Mouse (Mus musculus): ENCODE data around the gene Nif3l1.

Gene Nif3l1

GRCm38 (mm10) chr1:58445143-58445722, at the start of gene Nif3l1, which contains the start of gene Ppil3:
TSS of gene Nif3l1 (plus strand) at chr1:58445151.
TSS of gene Ppil3 (minus strand) at chr1:58445486.
- DNase-seq (ENCODE audit: low spot score in 2 of 2), result peak; percentile 76 to 84

- no peak for DNase-seq (ENCODE audit: low spot score in 2 of 2)
Measured at GRCm38 (mm10) chr1:58395341-58395740, 49.6 kb upstream of the Nif3l1 start.

GRCm38 (mm10) chr1:58396179-58396578, 48.8 kb upstream of the Nif3l1 start:
- no peak for DNase-seq (ENCODE audit: low spot score in 2 of 2)

GRCm38 (mm10) chr1:58397731-58398130, 47.2 kb upstream of the Nif3l1 start:
- no peak for DNase-seq (ENCODE audit: low spot score in 2 of 2)

GRCm38 (mm10) chr1:58401396-58401795, 43.6 kb upstream of the Nif3l1 start:
- no peak for DNase-seq (ENCODE audit: low spot score in 2 of 2)

- no peak for DNase-seq (ENCODE audit: low spot score in 2 of 2)
Measured at GRCm38 (mm10) chr1:58403745-58404144, 41.2 kb upstream of the Nif3l1 start.

- no peak for DNase-seq (ENCODE audit: low spot score in 2 of 2)
Measured at GRCm38 (mm10) chr1:58407321-58407720, 37.6 kb upstream of the Nif3l1 start.

GRCm38 (mm10) chr1:58408141-58408540, 36.8 kb upstream of the Nif3l1 start:
- DNase-seq (ENCODE audit: low spot score in 2 of 2), result no peak

- no peak for DNase-seq (ENCODE audit: low spot score in 2 of 2)
Measured at GRCm38 (mm10) chr1:58409553-58410197, 35.3 kb upstream of the Nif3l1 start.

GRCm38 (mm10) chr1:58410198-58410588, 34.8 kb upstream of the Nif3l1 start:
- DNase-seq (ENCODE audit: low spot score in 2 of 2), result no peak

GRCm38 (mm10) chr1:58410776-58411175, 34.2 kb upstream of the Nif3l1 start:
- no peak for DNase-seq (ENCODE audit: low spot score in 2 of 2)

GRCm38 (mm10) chr1:58415442-58415841, 29.5 kb upstream of the Nif3l1 start:
- no peak for DNase-seq (ENCODE audit: low spot score in 2 of 2)

GRCm38 (mm10) chr1:58416048-58416447, 28.9 kb upstream of the Nif3l1 start:
- DNase-seq (ENCODE audit: low spot score in 2 of 2), result no peak

- DNase-seq (ENCODE audit: low spot score in 2 of 2), result no peak
Measured at GRCm38 (mm10) chr1:58420032-58420431, 24.9 kb upstream of the Nif3l1 start.

GRCm38 (mm10) chr1:58420961-58421360, 24.0 kb upstream of the Nif3l1 start:
- no peak for DNase-seq (ENCODE audit: low spot score in 2 of 2)

- peak; percentile 67 to 73 for DNase-seq (ENCODE audit: low spot score in 2 of 2)
Measured at GRCm38 (mm10) chr1:58422879-58423278, 22.1 kb upstream of the Nif3l1 start.

GRCm38 (mm10) chr1:58423371-58424248, 21.3 kb upstream of the Nif3l1 start, which contains the start of gene Clk1:
TSS of gene Clk1 (minus strand) at chr1:58424066.
- peak; percentile 95 to 97 for DNase-seq (ENCODE audit: low spot score in 2 of 2)

- DNase-seq (ENCODE audit: low spot score in 2 of 2), result no peak
Measured at GRCm38 (mm10) chr1:58424551-58424950, 20.4 kb upstream of the Nif3l1 start.

- DNase-seq (ENCODE audit: low spot score in 2 of 2), result no peak
Measured at GRCm38 (mm10) chr1:58444691-58445090, 260 bp upstream of the Nif3l1 start.

- DNase-seq (ENCODE audit: low spot score in 2 of 2), result peak; percentile 28 to 29
Measured at GRCm38 (mm10) chr1:58445861-58446260, 910 bp downstream of the Nif3l1 start.

GRCm38 (mm10) chr1:58447766-58448165, 2.8 kb downstream of the Nif3l1 start:
- no peak for DNase-seq (ENCODE audit: low spot score in 2 of 2)

GRCm38 (mm10) chr1:58448396-58448795, 3.4 kb downstream of the Nif3l1 start:
- DNase-seq (ENCODE audit: low spot score in 2 of 2), result no peak

Measured in natural killer cell, adult 2 months (primary cell).